Mouse (Mus musculus) liver, adult 2 months (tissue): Measurements from ENCODE around the gene Arhgef38. TPM values are rescaled to one million over a fixed set of nuclear protein-coding genes. Genes with fewer than 3 reads are reported as not detected.

ENCODE experiments used
- DNase-seq: peaks from one replicate; pipeline ENCODE4 v3.0.0-alpha.2; 2011; ENCODE audit warnings: low read depth, low spot score; ENCODE audit errors: extremely low read depth
- H3K27ac ChIP-seq: fragments of 200-500 bp; replicated peaks from 2 replicates; pipeline ENCODE4 v1.5.1; 2012; ENCODE audit warnings: low read depth, mild to moderate bottlenecking, control low read depth, inconsistent platforms, low read length; ENCODE audit not compliant: insufficient read depth
- H3K27me3 ChIP-seq: fragments of 200-500 bp; 2 replicates; pipeline ENCODE4 v1.6.1; 2012; ENCODE audit warnings: mild to moderate bottlenecking, moderate library complexity, low read length, inconsistent platforms; ENCODE audit not compliant: control insufficient read depth, insufficient read depth
- H3K36me3 ChIP-seq: fragments of 200-500 bp; 2 replicates; pipeline ENCODE4 v1.6.1; 2012; ENCODE audit warnings: low read length, inconsistent platforms; ENCODE audit not compliant: control insufficient read depth, insufficient read depth
- H3K4me1 ChIP-seq: fragments of 200-500 bp; 2 replicates; pipeline ENCODE4 v1.6.1; 2011; ENCODE audit warnings: low read length; ENCODE audit not compliant: control insufficient read depth, insufficient read depth
- H3K4me3 ChIP-seq: fragments of 200-500 bp; 2 replicates; pipeline ENCODE4 v1.5.1; 2011; ENCODE audit warnings: low read depth, mild to moderate bottlenecking, control low read depth, low read length, moderate library complexity; ENCODE audit not compliant: insufficient read depth
- H3K79me2 ChIP-seq: fragments of 200-500 bp; 2 replicates; pipeline ENCODE4 v1.6.1; 2012; ENCODE audit warnings: inconsistent platforms, mild to moderate bottlenecking, low read length, moderate library complexity; ENCODE audit not compliant: control insufficient read depth, insufficient read depth
- H3K9ac ChIP-seq: fragments of 200-500 bp; 2 replicates; pipeline ENCODE4 v1.6.1; 2012; ENCODE audit warnings: low read depth, mild to moderate bottlenecking, control low read depth, inconsistent platforms, low read length
- CTCF ChIP-seq: fragments of 200-500 bp; IDR thresholded peaks from 2 replicates; pipeline ENCODE4 v1.5.1; 2011; ENCODE audit warnings: low read depth, low read length, control low read depth
- POLR2A ChIP-seq: fragments of 200-500 bp; IDR thresholded peaks from 2 replicates; pipeline ENCODE4 v1.6.1; 2011; ENCODE audit warnings: low read length, control low read depth; ENCODE audit not compliant: insufficient read depth; ENCODE audit errors: extremely low read depth
- WGBS: fragments of 180-500 bp; shearing (Covaris S2); methylation state at CpG from one replicate; pipeline ENCODE4 v1.1.7; 2018; 5-methylcytosine and 5-hydroxymethylcytosine counted together
- polyA plus RNA-seq: library from polyadenylated mRNA; depleted of rRNA; stranded (reverse); fragments of >200 nt; gene quantifications from 2 replicates; pipeline ENCODE4 v1.2.3, GENCODE M21; 2012
- total RNA-seq: library from RNA; depleted of rRNA; stranded (reverse); fragments of >200 nt; gene quantifications from 2 replicates; pipeline ENCODE4 v1.2.3, GENCODE M21; 2014

The Arhgef38 gene
- total and polyA plus RNA-seq, 2 experiments: 0.09 TPM; not detected in 1

GRCm38 (mm10) chr3:133151629-133152028 lies 83.1 kb downstream of the Arhgef38 start:
- H3K27me3 ChIP-seq: no peaks in the 10 kb centered on the region
- H3K27ac ChIP-seq: no peak overlapping the region
- no peak overlapping the region for H3K4me3 ChIP-seq
- WGBS: 87% methylated on average over 6 of the region's 6 CpGs
- DNase-seq: no peak
- H3K4me1 ChIP-seq: no peaks in the 10 kb centered on the region
- no peak overlapping the region for H3K9ac ChIP-seq
- H3K36me3 ChIP-seq: no peaks in the 10 kb centered on the region
- TF ChIP-seq POLR2A (no peak), CTCF (no peak)
- H3K79me2 ChIP-seq: no peaks in the 10 kb centered on the region

- WGBS: 82% methylated on average over 6 of the region's 6 CpGs
- DNase-seq: no peak
- no peak overlapping the region for H3K4me3 ChIP-seq
- no peak overlapping the region for H3K27ac ChIP-seq
- TF ChIP-seq POLR2A (no peak), CTCF (no peak)
- no peak overlapping the region for H3K9ac ChIP-seq
- H3K4me1 ChIP-seq: no peaks in the 10 kb centered on the region
- no peaks in the 10 kb centered on the region for H3K79me2 ChIP-seq
- H3K27me3 ChIP-seq: no peaks in the 10 kb centered on the region
- H3K36me3 ChIP-seq: no peaks in the 10 kb centered on the region
Observed at GRCm38 (mm10) chr3:133144511-133145147, 90.1 kb downstream of the Arhgef38 start.

- no peak overlapping the region for H3K4me3 ChIP-seq
- no peak overlapping the region for H3K9ac ChIP-seq
- no peaks in the 10 kb centered on the region for H3K79me2 ChIP-seq
- no peak for TF ChIP-seq POLR2A
- no peak for TF ChIP-seq CTCF
- H3K27me3 ChIP-seq: 0 out of 2 replicates have a peak, but pooled peaks cover 2% of the 10 kb centered on the region
- no peaks in the 10 kb centered on the region for H3K36me3 ChIP-seq
- 87% methylated on average over 6 of the region's 6 CpGs for WGBS
- DNase-seq: no peak
- H3K4me1 ChIP-seq: no peaks in the 10 kb centered on the region
- no peak overlapping the region for H3K27ac ChIP-seq
Observed at GRCm38 (mm10) chr3:133141877-133142276, 92.9 kb downstream of the Arhgef38 start.

- Histone ChIP-seq H3K36me3 (no peaks in the 10 kb centered on the region), H3K9ac (no peak overlapping the region), H3K27me3 (0 out of 2 replicates have a peak, but pooled peaks cover under 1% of the 10 kb centered on the region), H3K4me3 (no peak overlapping the region), H3K27ac (no peak overlapping the region), H3K4me1 (no peaks in the 10 kb centered on the region), H3K79me2 (no peaks in the 10 kb centered on the region)
- WGBS: 71% methylated on average over 8 of the region's 8 CpGs
- TF ChIP-seq POLR2A: no peak
- no peak for TF ChIP-seq CTCF
- DNase-seq: no peak
Observed at GRCm38 (mm10) chr3:133132611-133133010, 102.1 kb downstream of the Arhgef38 start.

- Histone ChIP-seq H3K27me3 (no peaks in the 10 kb centered on the region), H3K79me2 (no peaks in the 10 kb centered on the region), H3K27ac (no peak overlapping the region), H3K36me3 (no peaks in the 10 kb centered on the region), H3K4me1 (no peaks in the 10 kb centered on the region), H3K9ac (no peak overlapping the region), H3K4me3 (no peak overlapping the region)
- 94% methylated on average over 5 of the region's 5 CpGs for WGBS
- no peak for DNase-seq
- TF ChIP-seq POLR2A (no peak), CTCF (no peak)
Observed at GRCm38 (mm10) chr3:133131372-133131771, 103.4 kb downstream of the Arhgef38 start.

GRCm38 (mm10) chr3:133113281-133113680 lies 121.5 kb downstream of the Arhgef38 start:
- no peaks in the 10 kb centered on the region for H3K79me2 ChIP-seq
- peaks cover 9% of the 10 kb centered on the region for H3K36me3 ChIP-seq
- WGBS: 60% methylated on average over 1 of the region's 1 CpGs
- no peak overlapping the region for H3K9ac ChIP-seq
- no peaks in the 10 kb centered on the region for H3K4me1 ChIP-seq
- TF ChIP-seq CTCF (no peak), POLR2A (no peak)
- no peak overlapping the region for H3K27ac ChIP-seq
- DNase-seq: no peak
- H3K27me3 ChIP-seq: no peaks in the 10 kb centered on the region
- no peak overlapping the region for H3K4me3 ChIP-seq
